Mouse (Mus musculus): ENCODE measurements at regions not wholly inside any gene's neighbourhood (a gene's known extent, or its start where the extent isn't known, plus 50 kb on each side); places are given as distances from the start of the nearest gene placed in this dataset.

Small RNAs in the stretch of these regions (microRNA-seq; reads per million reads assigned to microRNA genes)
- gene Gm23400 (0 reads per million in 2 experiments), gene Gm27359 (0 reads per million in 2 experiments)
